Mouse (Mus musculus): ENCODE measurements around the gene Rps6ka2.

- no peak for TF ChIP-seq GATA1 (IDR thresholded peaks at IDR 0.05; ENCODE audit: low read length)
- no peak for TF ChIP-seq TAL1 (IDR thresholded peaks at IDR 0.05; ENCODE audit: low read length)
Observed at GRCm38 (mm10) chr17:7149328-7150195, 20.4 kb upstream of the Rps6ka2 start.

All from erythroblast, embryonic 14.5 days (primary cell).